ENCODE assay signal across 11 mouse cellular contexts in the genomic region with DNA sequence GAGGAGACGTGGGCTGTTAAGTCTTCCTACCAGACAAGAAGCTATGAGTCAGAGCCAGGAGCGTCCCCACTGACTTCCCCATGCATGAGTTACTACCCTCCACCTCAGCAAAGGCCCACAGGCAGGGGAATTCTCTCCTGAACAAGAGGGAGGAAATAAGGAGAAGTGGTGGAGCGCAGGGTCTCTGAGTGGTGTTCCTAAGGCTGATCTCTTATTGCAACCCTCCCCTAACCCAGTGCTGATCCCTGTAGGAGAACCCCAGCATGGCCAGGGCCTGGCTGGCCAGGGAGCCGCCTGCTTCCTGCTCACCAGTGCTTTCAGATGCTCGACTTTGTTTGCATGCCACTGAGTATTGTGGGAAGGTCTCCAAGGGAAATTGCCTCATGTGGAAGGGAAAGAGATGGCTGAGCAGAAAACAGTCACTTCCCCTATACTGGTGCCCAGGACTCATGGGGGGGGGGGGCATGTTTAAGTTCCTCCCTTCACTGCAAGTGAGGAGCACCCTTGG.
DNase-seq lines count a peak whose midpoint lies in the region; ATAC-seq and TF ChIP-seq lines count a peak whose summit lies in the region.
"Had no signal": no experiment of that assay in that cellular context is flagged by ENCODE, and none has a peak within 500 bp of the region (broad histone marks: within the 10 kb centered on the region; RNA-seq: fewer than 3 reads in every experiment).

No protein-coding gene starts in this region.

- peak overlapping the region; percentile 50 for H3K27ac ChIP-seq in heart, embryonic 15.5 days
- peak overlapping the region; percentile 29; the same call in 1 of the 2 replicates for H3K27ac ChIP-seq in liver, embryonic 15.5 days (replicated peaks)
- H3K27ac ChIP-seq in cerebellum, adult 2 months (ENCODE audit: insufficient read depth, low read length): no peak overlapping the region
- no peak overlapping the region for H3K27ac ChIP-seq in forebrain, postnatal 0 days (ENCODE audit: low read depth, low read length)
- H3K27ac ChIP-seq: embryonic facial prominence, embryonic 13.5 days; hindbrain, embryonic 15.5 days had no signal

- H3K36me3 ChIP-seq in heart, embryonic 15.5 days: no peaks in the 10 kb centered on the region
- H3K36me3 ChIP-seq in liver, embryonic 15.5 days (replicated peaks): no peaks in the 10 kb centered on the region
- H3K36me3 ChIP-seq in forebrain, postnatal 0 days (ENCODE audit: insufficient read depth): no peaks in the 10 kb centered on the region
- H3K36me3 ChIP-seq: embryonic facial prominence, embryonic 13.5 days; hindbrain, embryonic 15.5 days had no signal

- no peak for TF ChIP-seq CTCF in cerebellum, adult 2 months (IDR thresholded peaks at IDR 0.05; ENCODE audit: borderline replicate concordance, insufficient read depth, low read depth, low read length)
- no peak for TF ChIP-seq CTCF in forebrain, postnatal 0 days (IDR thresholded peaks at IDR 0.05; ENCODE audit: low read depth)

- peak; percentile 48 for DNase-seq in 3T3-L1 (ENCODE audit: low read depth, low spot score)
- DNase-seq in 416B (ENCODE audit: low read depth): peak; percentile 85
- no peak for DNase-seq in cerebellum, adult 2 months
- DNase-seq in thymus, postnatal 25 days: no peak
- no peak for DNase-seq in forebrain, postnatal 0 days
- DNase-seq in layer of hippocampus, adult 18-20 months (ENCODE audit: low spot score in 2 of 2): no peak

- H3K27me3 ChIP-seq in heart, embryonic 15.5 days: no peaks in the 10 kb centered on the region
- H3K27me3 ChIP-seq in liver, embryonic 15.5 days: no peaks in the 10 kb centered on the region
- H3K27me3 ChIP-seq in cerebellum, adult 2 months (ENCODE audit: control insufficient read depth, insufficient read depth, low read length): no peaks in the 10 kb centered on the region
- H3K27me3 ChIP-seq in forebrain, postnatal 0 days (ENCODE audit: insufficient read depth, low read length): no peaks in the 10 kb centered on the region
- H3K27me3 ChIP-seq: embryonic facial prominence, embryonic 13.5 days; hindbrain, embryonic 15.5 days had no signal

- H3K9ac ChIP-seq in heart, embryonic 15.5 days: no peak overlapping the region
- H3K9ac ChIP-seq in liver, embryonic 15.5 days: no peak overlapping the region
- no peak overlapping the region for H3K9ac ChIP-seq in forebrain, postnatal 0 days
- H3K9ac ChIP-seq: embryonic facial prominence, embryonic 13.5 days; hindbrain, embryonic 15.5 days had no signal

- WGBS in heart, embryonic 15.5 days: 60% methylated on average over 5 of the region's 5 CpGs
- WGBS in liver, embryonic 15.5 days (ENCODE audit: insufficient replicate concordance): 26% methylated on average over 5 of the region's 5 CpGs
- 64% methylated on average over 5 of the region's 5 CpGs for WGBS in cerebellum, adult 2 months
- 60% methylated on average over 5 of the region's 5 CpGs for WGBS in forebrain, postnatal 0 days

- ATAC-seq in heart, embryonic 15.5 days (replicated peaks; ENCODE audit: insufficient number of reproducible peaks, insufficient read depth, low FRiP score, low read depth): no peak; the same call in 1 of the 2 replicates
- ATAC-seq in liver, embryonic 15.5 days (ENCODE audit: insufficient read depth): peak; percentile 63
- ATAC-seq in forebrain, postnatal 0 days: no peak

- no peak overlapping the region for H3K4me2 ChIP-seq in heart, embryonic 15.5 days
- no peak overlapping the region for H3K4me2 ChIP-seq in liver, embryonic 15.5 days
- no peak overlapping the region for H3K4me2 ChIP-seq in forebrain, postnatal 0 days (ENCODE audit: low read depth)
- H3K4me2 ChIP-seq: embryonic facial prominence, embryonic 13.5 days; hindbrain, embryonic 15.5 days had no signal

- 0 out of 2 replicates have a peak, but pooled peaks cover 4% of the 10 kb centered on the region for H3K9me3 ChIP-seq in heart, embryonic 15.5 days (replicated peaks)
- 0 out of 2 replicates have a peak, but pooled peaks cover 2% of the 10 kb centered on the region for H3K9me3 ChIP-seq in liver, embryonic 15.5 days (replicated peaks)
- no peaks in the 10 kb centered on the region for H3K9me3 ChIP-seq in forebrain, postnatal 0 days (ENCODE audit: low read length)
- H3K9me3 ChIP-seq: hindbrain, embryonic 15.5 days had no signal

- no peak overlapping the region for H3K4me3 ChIP-seq in heart, embryonic 15.5 days
- no peak overlapping the region for H3K4me3 ChIP-seq in liver, embryonic 15.5 days (replicated peaks)
- H3K4me3 ChIP-seq in cerebellum, adult 2 months (replicated peaks; ENCODE audit: insufficient read depth, low read depth, low read length): no peak overlapping the region
- no peak overlapping the region for H3K4me3 ChIP-seq in forebrain, postnatal 0 days (ENCODE audit: low read depth, low read length)
- H3K4me3 ChIP-seq: embryonic facial prominence, embryonic 13.5 days; hindbrain, embryonic 15.5 days; myocyte had no signal

- H3K4me1 ChIP-seq in heart, embryonic 15.5 days (replicated peaks): peaks cover 17% of the 10 kb centered on the region
- peaks cover 8% of the 10 kb centered on the region; the same call in 1 of the 2 replicates for H3K4me1 ChIP-seq in liver, embryonic 15.5 days (replicated peaks)
- peaks cover 2% of the 10 kb centered on the region; the same call in 1 of the 2 replicates for H3K4me1 ChIP-seq in cerebellum, adult 2 months (ENCODE audit: control insufficient read depth, insufficient read depth, low read length)
- peaks cover 2% of the 10 kb centered on the region; the same call in 1 of the 2 replicates for H3K4me1 ChIP-seq in forebrain, postnatal 0 days (ENCODE audit: insufficient read depth)

- TF ChIP-seq POLR2A in cerebellum, adult 2 months (IDR thresholded peaks at IDR 0.05; ENCODE audit: borderline replicate concordance, insufficient read depth, low read length): no peak

Comparison
In these comparisons a context has a peak if more than half of its experiments do, and no peak if none do; other contexts are left out.
1. DNase-seq: peak in 3T3-L1 (single experiment) and 416B (single experiment); none in cerebellum, adult 2 months (0 of 2), thymus, postnatal 25 days (single experiment), forebrain, postnatal 0 days (single experiment) and layer of hippocampus, adult 18-20 months (0 of 2).
2. H3K27ac ChIP-seq: peak in heart, embryonic 15.5 days (single experiment) and liver, embryonic 15.5 days (single experiment); none in cerebellum, adult 2 months (single experiment) and forebrain, postnatal 0 days (single experiment).